Mouse (Mus musculus) activated CD4-positive, CD25-positive, alpha-beta regulatory T cell, adult 4 months (primary cell): ENCODE data around the gene Emc10. TPM values are rescaled to one million over a fixed set of nuclear protein-coding genes. Genes with fewer than 3 reads are reported as not detected.

Source experiments
- ATAC-seq: one replicate; pipeline ENCODE4 v1.8.0; 2017
- polyA plus RNA-seq, 2 experiments: library from polyadenylated mRNA; unstranded; fragments of 100-300 nt; shearing (Covaris generic); gene quantifications; one replicate each; pipeline ENCODE4 v1.2.1; 2017

The Emc10 gene
- polyA plus RNA-seq, 2 experiments from 2014 or later = 23.7 to 25.6 TPM

DNA sequence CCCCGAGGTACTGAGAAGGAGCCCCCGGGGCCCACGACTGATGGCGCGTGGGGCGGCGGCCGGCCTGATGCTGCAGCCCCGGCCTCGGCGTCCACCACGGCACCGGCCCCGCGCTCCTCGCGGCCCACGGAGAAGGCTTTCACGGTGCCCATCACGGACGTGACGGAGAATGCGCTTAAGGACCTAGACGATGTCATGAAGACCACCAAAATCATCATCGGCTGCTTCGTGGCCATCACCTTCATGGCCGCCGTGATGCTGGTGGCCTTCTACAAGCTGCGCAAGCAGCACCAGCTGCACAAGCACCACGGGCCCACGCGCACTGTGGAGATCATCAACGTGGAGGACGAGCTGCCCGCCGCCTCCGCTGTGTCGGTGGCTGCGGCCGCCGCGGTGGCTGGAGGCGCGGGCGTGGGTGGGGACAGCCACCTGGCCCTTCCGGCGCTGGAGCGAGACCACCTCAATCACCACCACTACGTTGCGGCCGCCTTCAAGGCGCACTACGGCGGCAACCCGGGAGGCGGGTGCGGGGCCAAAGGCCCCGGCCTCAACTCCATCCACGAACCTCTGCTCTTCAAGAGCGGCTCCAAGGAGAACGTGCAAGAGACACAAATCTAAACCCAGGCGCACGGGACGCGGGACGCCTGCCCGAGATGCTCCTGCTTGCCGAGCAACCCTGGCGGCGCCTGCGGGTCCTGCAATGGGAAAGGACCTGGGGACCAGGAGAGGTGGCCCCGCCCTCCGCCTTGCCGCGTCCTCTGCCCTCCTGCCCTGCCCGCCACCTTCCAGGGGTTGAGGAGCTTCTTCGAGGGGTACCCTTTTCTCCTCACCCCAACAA is 33.9 kb downstream of the Emc10 start:
- no peak for ATAC-seq

DNA sequence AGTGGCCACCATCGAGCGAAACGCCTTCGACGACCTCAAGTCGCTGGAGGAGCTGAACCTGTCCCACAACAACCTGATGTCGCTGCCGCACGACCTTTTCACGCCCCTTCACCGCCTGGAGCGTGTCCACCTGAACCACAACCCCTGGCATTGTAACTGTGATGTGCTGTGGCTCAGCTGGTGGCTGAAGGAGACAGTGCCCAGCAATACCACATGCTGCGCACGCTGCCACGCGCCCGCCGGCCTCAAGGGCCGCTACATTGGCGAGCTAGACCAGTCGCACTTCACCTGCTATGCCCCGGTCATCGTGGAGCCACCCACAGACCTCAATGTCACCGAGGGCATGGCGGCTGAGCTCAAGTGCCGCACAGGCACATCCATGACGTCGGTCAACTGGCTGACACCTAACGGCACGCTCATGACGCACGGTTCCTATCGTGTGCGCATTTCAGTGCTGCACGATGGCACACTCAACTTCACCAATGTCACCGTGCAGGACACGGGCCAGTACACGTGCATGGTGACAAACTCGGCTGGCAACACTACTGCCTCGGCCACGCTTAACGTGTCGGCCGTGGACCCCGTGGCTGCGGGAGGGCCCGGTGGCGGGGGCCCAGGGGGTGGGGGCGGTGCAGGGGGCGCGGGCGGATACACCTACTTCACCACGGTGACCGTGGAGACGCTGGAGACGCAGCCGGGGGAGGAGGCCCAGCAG is 34.7 kb downstream of the Emc10 start:
- no peak for ATAC-seq

GRCm38 (mm10) chr7:44460767-44461502 is 35.4 kb downstream of the Emc10 start:
- ATAC-seq = no peak

- ATAC-seq = no peak
Observed at GRCm38 (mm10) chr7:44460067-44460466, 36.3 kb downstream of the Emc10 start.

DNA sequence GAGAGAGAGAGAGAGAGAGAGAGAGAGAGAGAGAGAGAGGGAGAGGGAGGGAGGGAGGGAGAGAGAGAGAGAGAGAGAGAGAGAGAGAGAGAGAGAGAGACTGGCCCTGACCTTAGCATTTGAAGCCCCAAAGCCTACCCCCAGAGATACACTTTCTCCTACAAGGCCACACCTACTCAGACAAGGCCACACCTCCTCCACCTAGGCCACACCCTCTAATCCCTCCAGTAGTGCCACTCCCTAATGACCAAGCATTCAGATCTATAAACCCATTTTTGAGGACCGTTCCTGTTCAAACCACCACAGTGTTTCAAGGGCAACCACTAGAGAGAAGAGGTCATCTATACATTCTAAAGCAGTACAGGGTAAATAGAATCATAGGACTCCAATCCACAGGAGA is 40.0 kb downstream of the Emc10 start:
- no peak for ATAC-seq

- no peak for ATAC-seq
Observed at GRCm38 (mm10) chr7:44453256-44453655, 43.1 kb downstream of the Emc10 start.

- ATAC-seq = no peak
Observed at GRCm38 (mm10) chr7:44446070-44446855, 50.1 kb downstream of the Emc10 start.

DNA sequence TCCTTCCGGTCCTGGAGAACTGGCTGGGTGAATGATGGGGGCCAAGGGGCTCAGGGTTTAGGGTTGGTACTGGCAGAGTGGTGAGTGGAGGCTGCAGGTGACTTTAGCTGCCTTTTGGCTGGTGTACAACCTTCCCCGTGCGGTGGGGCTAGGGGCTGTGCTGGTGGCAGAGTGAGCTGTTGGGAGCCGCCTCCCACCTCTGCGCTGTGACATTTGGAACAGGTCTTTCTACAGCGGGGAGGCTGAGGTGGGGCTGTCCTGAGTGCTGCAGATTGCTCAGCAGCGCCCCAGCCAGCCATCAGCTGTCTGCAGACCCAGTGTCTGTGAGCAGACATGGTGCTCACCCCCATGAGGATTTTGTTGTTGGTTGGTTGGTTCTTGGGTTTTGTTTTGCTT is 50.8 kb downstream of the Emc10 start:
- ATAC-seq = no peak

GRCm38 (mm10) chr7:44444886-44445527 is 51.3 kb downstream of the Emc10 start:
- ATAC-seq = no peak

- no peak for ATAC-seq
Observed at GRCm38 (mm10) chr7:44443268-44444173, 52.8 kb downstream of the Emc10 start.

DNA sequence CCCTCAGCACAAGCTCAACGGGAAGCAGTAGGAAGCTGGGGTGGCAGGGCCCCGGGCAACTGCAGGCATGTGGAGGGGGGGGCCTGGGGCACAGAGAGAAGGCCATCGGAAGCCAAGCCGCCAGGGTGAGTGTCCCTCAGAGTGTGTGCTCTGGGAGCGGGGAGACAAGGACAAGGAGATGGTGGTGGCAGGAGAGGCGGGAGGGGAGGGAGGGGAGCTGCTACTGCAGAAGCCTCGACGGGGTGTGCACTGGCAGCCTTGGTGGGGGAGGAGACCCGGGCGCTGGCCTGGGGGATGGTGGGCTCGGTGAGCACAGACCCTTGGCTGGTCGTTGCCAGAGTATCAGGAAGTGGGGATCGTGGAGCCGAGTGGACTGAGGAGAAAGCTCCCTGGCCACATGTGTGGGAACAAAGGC is 53.9 kb downstream of the Emc10 start:
- no peak for ATAC-seq

- ATAC-seq = no peak
Observed at GRCm38 (mm10) chr7:44441648-44442109, 54.6 kb downstream of the Emc10 start.

- no peak for ATAC-seq
Observed at GRCm38 (mm10) chr7:44441180-44441579, 55.1 kb downstream of the Emc10 start.

- no peak for ATAC-seq
Observed at GRCm38 (mm10) chr7:44440479-44440878, 55.9 kb downstream of the Emc10 start.

Other genes starting within 250 kb of the Emc10 start
- 1 to 10 TPM; 1.0 to 1.7 TPM for gene 1700028J19Rik, start 249.8 kb downstream of the Emc10 start, polyA plus RNA-seq
- gene 2410002F23Rik, start 249.8 kb downstream of the Emc10 start, polyA plus RNA-seq = 10 to 100 TPM; 74.0 to 88.7 TPM
- not detected for gene Acp4, start 239.2 kb downstream of the Emc10 start, polyA plus RNA-seq
- gene Gm15517, start 235.1 kb downstream of the Emc10 start, polyA plus RNA-seq = not detected
- under 1 TPM; 0.51 to 0.73 TPM for gene Clec11a, start 189.6 kb downstream of the Emc10 start, polyA plus RNA-seq
- gene Shank1, start 186.3 kb downstream of the Emc10 start, polyA plus RNA-seq = not detected
- not detected for gene Syt3, start 112.4 kb downstream of the Emc10 start, polyA plus RNA-seq
- gene 1700008O03Rik, start 110.7 kb downstream of the Emc10 start, polyA plus RNA-seq = under 1 TPM; 0.59 to 0.66 TPM
- gene Lrrc4b, start 67.5 kb downstream of the Emc10 start, polyA plus RNA-seq = not detected
- gene Aspdh, start 31.1 kb downstream of the Emc10 start, polyA plus RNA-seq = not detected
- gene Josd2, start 28.5 kb downstream of the Emc10 start, polyA plus RNA-seq = 10 to 100 TPM; 39.9 to 67.9 TPM
- gene Fam71e1, start 52 bp upstream of the Emc10 start, polyA plus RNA-seq = 1 to 10 TPM; 3.3 to 4.0 TPM
- gene Mybpc2, start 28.1 kb upstream of the Emc10 start, polyA plus RNA-seq = not detected
- gene Spib, start 35.5 kb upstream of the Emc10 start, polyA plus RNA-seq = 1 to 10 TPM in 1 of 2 experiments, not detected in 1; 2.6 TPM
- gene Pold1, start 52.3 kb upstream of the Emc10 start, polyA plus RNA-seq = 10 to 100 TPM; 19.2 to 27.6 TPM
- gene Nr1h2, start 57.4 kb upstream of the Emc10 start, polyA plus RNA-seq = 10 to 100 TPM; 38.0 to 61.3 TPM
- gene Napsa, start 75.9 kb upstream of the Emc10 start, polyA plus RNA-seq = 1 to 10 TPM in 1 of 2 experiments, under 1 TPM in 1; 0.38 to 2.8 TPM
- gene Kcnc3, start 94.1 kb upstream of the Emc10 start, polyA plus RNA-seq = not detected
- under 1 TPM in 1 of 2 experiments, not detected in 1; 0.38 TPM for gene Myh14, start 174.3 kb upstream of the Emc10 start, polyA plus RNA-seq
- not detected for gene Izumo2, start 212.2 kb upstream of the Emc10 start, polyA plus RNA-seq